Mouse (Mus musculus): ENCODE data around the gene Gm7247.

GRCm38 (mm10) chr14:51361456-51361855 lies at the start of gene Gm7247:
- TF ChIP-seq POLR2A (IDR thresholded peaks at IDR 0.05; ENCODE audit: borderline replicate concordance, insufficient read depth, low read length) (no peak), CTCF (IDR thresholded peaks at IDR 0.05; ENCODE audit: borderline replicate concordance, insufficient read depth, low read depth, low read length) (no peak)
